Mouse (Mus musculus) kidney, adult 2 months (tissue): Measurements from ENCODE around the gene Adra2c.

Source experiments
- CTCF ChIP-seq: fragments of 200-500 bp; conservative IDR thresholded peaks from 2 replicates; pipeline ENCODE4 v1.5.1; 2011; ENCODE audit warnings: low read depth, mild to moderate bottlenecking, control low read depth, low read length, moderate library complexity, mixed read lengths; ENCODE audit not compliant: insufficient read depth, insufficient read length
- POLR2A ChIP-seq: fragments of 200-500 bp; IDR thresholded peaks from one replicate; pipeline ENCODE4 v1.6.1; 2011; ENCODE audit warnings: low read depth, low read length, control low read depth

DNA sequence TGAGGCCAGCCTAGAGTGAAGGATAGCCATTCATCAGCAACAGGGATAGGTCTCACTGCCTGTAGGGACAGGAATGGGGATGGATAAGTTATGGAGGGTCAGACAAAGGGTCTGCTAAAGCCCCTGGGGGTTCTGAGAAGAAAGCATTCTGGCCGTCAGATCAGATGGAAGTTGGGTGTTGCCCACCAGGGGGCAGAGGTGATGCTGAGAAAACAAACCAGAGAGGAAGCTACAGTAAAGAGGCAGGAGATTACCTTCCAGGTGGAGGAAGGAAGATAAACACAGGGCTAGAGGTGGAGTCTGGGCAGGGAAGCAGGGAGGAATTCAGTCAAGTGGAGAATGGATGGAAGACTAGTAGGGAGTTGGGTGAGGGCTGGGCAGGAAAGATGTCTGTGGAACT, 33.9 kb upstream of the Adra2c start:
- TF ChIP-seq CTCF = peak; percentile 45; the same call in 1 of the 2 replicates
- no peak for TF ChIP-seq POLR2A
